Mouse (Mus musculus) ovary, postnatal 10 days (tissue): Measurements from ENCODE around the gene Gm37240.

Experiments
- DNase-seq: peaks from one replicate; pipeline ENCODE4 v3.0.0; 2022; ENCODE audit warnings: low spot score

The Gm37240 gene

GRCm38 (mm10) chr3:84749222-84749621 lies 1138.1 kb downstream of the Gm37240 start:
- no peak for DNase-seq

- DNase-seq: no peak
Measured at GRCm38 (mm10) chr3:84748139-84748538, 1139.2 kb downstream of the Gm37240 start.

- no peak for DNase-seq
Measured at GRCm38 (mm10) chr3:84745537-84746189, 1141.7 kb downstream of the Gm37240 start.

GRCm38 (mm10) chr3:84744707-84745106 lies 1142.6 kb downstream of the Gm37240 start:
- no peak for DNase-seq

GRCm38 (mm10) chr3:84740050-84740596 lies 1147.2 kb downstream of the Gm37240 start:
- no peak for DNase-seq

- no peak for DNase-seq
Measured at GRCm38 (mm10) chr3:84737137-84737536, 1150.2 kb downstream of the Gm37240 start.

- DNase-seq: no peak
Measured at GRCm38 (mm10) chr3:84735716-84736115, 1151.6 kb downstream of the Gm37240 start.

- no peak for DNase-seq
Measured at GRCm38 (mm10) chr3:84732516-84732915, 1154.8 kb downstream of the Gm37240 start.

- no peak for DNase-seq
Measured at GRCm38 (mm10) chr3:84732016-84732502, 1155.3 kb downstream of the Gm37240 start.

- no peak for DNase-seq
Measured at GRCm38 (mm10) chr3:84731403-84732015, 1155.8 kb downstream of the Gm37240 start.

- DNase-seq: no peak
Measured at GRCm38 (mm10) chr3:84731003-84731402, 1156.3 kb downstream of the Gm37240 start.

- no peak for DNase-seq
Measured at GRCm38 (mm10) chr3:84729806-84730205, 1157.5 kb downstream of the Gm37240 start.

GRCm38 (mm10) chr3:84723996-84724395 lies 1163.3 kb downstream of the Gm37240 start:
- no peak for DNase-seq

- no peak for DNase-seq
Measured at GRCm38 (mm10) chr3:84722680-84723079, 1164.6 kb downstream of the Gm37240 start.

GRCm38 (mm10) chr3:84715073-84715768 lies 1172.1 kb downstream of the Gm37240 start:
- no peak for DNase-seq

- no peak for DNase-seq
Measured at GRCm38 (mm10) chr3:84712941-84713340, 1174.4 kb downstream of the Gm37240 start.

- DNase-seq: no peak
Measured at GRCm38 (mm10) chr3:84710723-84711122, 1176.6 kb downstream of the Gm37240 start.

GRCm38 (mm10) chr3:84709967-84710366 lies 1177.4 kb downstream of the Gm37240 start:
- no peak for DNase-seq

GRCm38 (mm10) chr3:84709100-84709499 lies 1178.2 kb downstream of the Gm37240 start:
- no peak for DNase-seq

- DNase-seq: no peak
Measured at GRCm38 (mm10) chr3:84708469-84708868, 1178.8 kb downstream of the Gm37240 start.

- DNase-seq: no peak
Measured at GRCm38 (mm10) chr3:84705224-84705623, 1182.1 kb downstream of the Gm37240 start.

- no peak for DNase-seq
Measured at GRCm38 (mm10) chr3:84703083-84703810, 1184.1 kb downstream of the Gm37240 start.
